Mouse (Mus musculus): ENCODE results near the gene Cherp. TPM values are rescaled to one million over a fixed set of nuclear protein-coding genes. Genes with fewer than 3 reads are reported as not detected.

Cherp gene
- polyA plus RNA-seq, 1 experiment, result 106 TPM

DNA sequence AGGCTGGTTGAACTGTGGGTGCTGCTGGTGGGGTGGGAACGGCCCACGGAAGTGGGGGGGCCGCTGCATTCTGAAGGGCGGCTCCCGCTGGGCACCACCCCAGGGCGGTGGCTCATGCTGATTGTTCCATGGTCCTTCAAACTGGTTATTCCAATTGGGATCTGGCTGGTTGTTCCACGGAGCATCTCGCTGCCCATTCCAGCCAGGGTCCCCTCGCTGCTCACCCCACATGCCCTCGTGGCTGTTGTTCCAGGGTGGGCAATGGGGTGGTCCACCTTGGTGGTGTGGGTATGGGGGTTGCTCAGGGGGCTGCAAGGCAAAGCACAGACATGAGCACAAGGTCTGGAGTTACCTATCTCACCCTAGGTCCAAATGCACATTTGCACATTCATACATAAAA, 10.8 kb downstream of the Cherp start:
- no peak overlapping the region for H3K9ac ChIP-seq (ENCODE audit: low read depth, poor library complexity, severe bottlenecking)
- H3K9me3 ChIP-seq (replicated peaks; ENCODE audit: control insufficient read depth, insufficient read depth, low read length, poor library complexity, severe bottlenecking), result no peaks in the 10 kb centered on the region
- H3K27ac ChIP-seq (ENCODE audit: insufficient read depth, low read length), result no peak overlapping the region
- H3K4me1 ChIP-seq (ENCODE audit: control insufficient read depth, insufficient read depth, low read length), result no peaks in the 10 kb centered on the region
- TF ChIP-seq EP300 (IDR thresholded peaks at IDR 0.05; ENCODE audit: insufficient read depth, low read depth, low read length) (no peak), POLR2A (IDR thresholded peaks at IDR 0.05; ENCODE audit: insufficient read depth, low read length) (no peak), CTCF (IDR thresholded peaks at IDR 0.05; ENCODE audit: low read depth, low read length) (no peak)
- H3K36me3 ChIP-seq (ENCODE audit: control insufficient read depth, insufficient read depth, low read length, poor library complexity, severe bottlenecking), result peaks cover 96% of the 10 kb centered on the region
- no peaks in the 10 kb centered on the region for H3K27me3 ChIP-seq (ENCODE audit: control insufficient read depth, insufficient read depth, low read length, poor library complexity, severe bottlenecking)
- H3K4me3 ChIP-seq (ENCODE audit: low read depth, low read length), result no peak overlapping the region

DNA sequence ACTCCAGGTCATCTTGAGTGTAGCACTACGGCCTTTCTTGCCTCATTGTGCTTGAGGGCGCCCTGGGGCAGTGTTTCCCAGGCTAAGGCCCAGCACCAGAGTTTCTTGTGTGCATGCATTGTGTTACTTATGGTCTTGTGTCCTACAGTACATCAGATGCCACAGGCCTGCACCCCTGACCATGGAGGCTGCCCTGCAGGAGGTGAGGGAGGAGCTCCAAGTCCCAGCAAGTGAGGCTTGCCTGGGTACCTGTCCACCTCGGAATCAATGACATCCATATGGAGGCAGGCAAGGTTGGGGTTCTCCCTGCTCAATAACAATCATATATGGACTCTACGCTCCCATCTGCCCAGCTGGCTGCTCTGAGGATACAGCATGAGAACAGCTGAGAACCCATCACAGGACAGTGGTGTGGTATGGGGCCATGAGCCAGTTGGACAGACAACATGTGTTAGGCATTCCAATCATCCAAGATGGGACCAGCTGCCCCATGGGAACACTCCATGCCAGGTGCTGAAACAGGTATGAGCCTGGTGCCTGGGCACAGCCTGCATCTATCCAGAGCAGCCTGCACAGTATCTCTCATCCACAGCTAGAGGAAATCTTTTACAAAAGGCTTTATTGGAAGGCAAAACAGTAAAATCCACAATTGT, 15.0 kb downstream of the Cherp start:
- Histone ChIP-seq H3K9ac (ENCODE audit: low read depth, poor library complexity, severe bottlenecking) (no peak overlapping the region), H3K9me3 (replicated peaks; ENCODE audit: control insufficient read depth, insufficient read depth, low read length, poor library complexity, severe bottlenecking) (no peaks in the 10 kb centered on the region), H3K36me3 (ENCODE audit: control insufficient read depth, insufficient read depth, low read length, poor library complexity, severe bottlenecking) (peaks cover 60% of the 10 kb centered on the region), H3K4me3 (ENCODE audit: low read depth, low read length) (no peak overlapping the region), H3K4me1 (ENCODE audit: control insufficient read depth, insufficient read depth, low read length) (no peaks in the 10 kb centered on the region), H3K27me3 (ENCODE audit: control insufficient read depth, insufficient read depth, low read length, poor library complexity, severe bottlenecking) (no peaks in the 10 kb centered on the region), H3K27ac (ENCODE audit: insufficient read depth, low read length) (no peak overlapping the region)
- TF ChIP-seq POLR2A (IDR thresholded peaks at IDR 0.05; ENCODE audit: insufficient read depth, low read length) (no peak), CTCF (IDR thresholded peaks at IDR 0.05; ENCODE audit: low read depth, low read length) (no peak), EP300 (IDR thresholded peaks at IDR 0.05; ENCODE audit: insufficient read depth, low read depth, low read length) (no peak)

DNA sequence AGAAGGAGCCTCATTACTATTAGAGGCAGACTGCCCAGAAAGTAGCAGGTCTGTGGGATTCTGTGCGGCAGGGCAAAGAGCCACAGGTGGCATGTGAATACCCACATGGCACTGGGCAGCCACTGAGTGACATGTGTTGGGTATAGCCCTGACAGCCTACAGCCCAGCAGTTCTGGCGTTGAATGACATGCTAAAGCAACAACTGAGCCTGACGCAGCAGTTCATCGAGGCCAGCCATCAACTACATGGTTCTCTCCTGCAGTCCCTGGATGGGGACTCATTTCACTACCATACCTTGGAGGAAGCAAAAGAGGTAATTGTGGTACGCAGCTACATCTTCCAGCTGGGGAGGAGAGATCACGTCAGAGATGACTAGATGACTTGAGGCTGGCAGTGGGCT, 16.6 kb downstream of the Cherp start:
- H3K36me3 ChIP-seq (ENCODE audit: control insufficient read depth, insufficient read depth, low read length, poor library complexity, severe bottlenecking), result peaks cover 47% of the 10 kb centered on the region
- H3K27ac ChIP-seq (ENCODE audit: insufficient read depth, low read length), result no peak overlapping the region
- no peaks in the 10 kb centered on the region for H3K27me3 ChIP-seq (ENCODE audit: control insufficient read depth, insufficient read depth, low read length, poor library complexity, severe bottlenecking)
- TF ChIP-seq EP300 (IDR thresholded peaks at IDR 0.05; ENCODE audit: insufficient read depth, low read depth, low read length) (no peak), CTCF (IDR thresholded peaks at IDR 0.05; ENCODE audit: low read depth, low read length) (no peak), POLR2A (IDR thresholded peaks at IDR 0.05; ENCODE audit: insufficient read depth, low read length) (no peak)
- no peak overlapping the region for H3K9ac ChIP-seq (ENCODE audit: low read depth, poor library complexity, severe bottlenecking)
- H3K9me3 ChIP-seq (replicated peaks; ENCODE audit: control insufficient read depth, insufficient read depth, low read length, poor library complexity, severe bottlenecking), result 0 out of 2 replicates have a peak, but pooled peaks cover 2% of the 10 kb centered on the region
- H3K4me1 ChIP-seq (ENCODE audit: control insufficient read depth, insufficient read depth, low read length), result no peaks in the 10 kb centered on the region
- no peak overlapping the region for H3K4me3 ChIP-seq (ENCODE audit: low read depth, low read length)

DNA sequence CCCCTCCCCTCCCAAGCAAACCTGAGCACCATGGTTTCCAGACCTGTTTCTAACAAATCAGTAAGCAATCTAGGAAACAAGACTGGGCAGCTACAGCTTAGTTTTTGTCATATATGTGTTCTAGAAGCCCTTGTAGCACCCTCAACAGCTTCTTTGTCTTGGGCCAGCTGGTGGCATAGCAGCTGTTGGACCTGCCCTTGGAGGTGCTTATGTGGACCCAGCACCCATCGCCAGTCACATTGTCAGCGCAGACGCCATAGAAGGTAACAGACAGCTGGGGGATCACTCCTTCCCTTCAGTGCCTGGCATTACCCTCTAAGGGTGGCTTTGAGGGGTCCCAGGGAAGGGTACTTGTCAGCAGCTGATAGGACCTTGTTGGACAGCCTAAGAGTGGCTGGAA, 17.2 kb downstream of the Cherp start:
- no peak overlapping the region for H3K9ac ChIP-seq (ENCODE audit: low read depth, poor library complexity, severe bottlenecking)
- no peak for TF ChIP-seq POLR2A (IDR thresholded peaks at IDR 0.05; ENCODE audit: insufficient read depth, low read length)
- TF ChIP-seq CTCF (IDR thresholded peaks at IDR 0.05; ENCODE audit: low read depth, low read length), result no peak
- TF ChIP-seq EP300 (IDR thresholded peaks at IDR 0.05; ENCODE audit: insufficient read depth, low read depth, low read length), result no peak
- no peak overlapping the region for H3K27ac ChIP-seq (ENCODE audit: insufficient read depth, low read length)
- H3K27me3 ChIP-seq (ENCODE audit: control insufficient read depth, insufficient read depth, low read length, poor library complexity, severe bottlenecking), result no peaks in the 10 kb centered on the region
- H3K4me3 ChIP-seq (ENCODE audit: low read depth, low read length), result no peak overlapping the region
- H3K9me3 ChIP-seq (replicated peaks; ENCODE audit: control insufficient read depth, insufficient read depth, low read length, poor library complexity, severe bottlenecking), result 0 out of 2 replicates have a peak, but pooled peaks cover 2% of the 10 kb centered on the region
- no peaks in the 10 kb centered on the region for H3K4me1 ChIP-seq (ENCODE audit: control insufficient read depth, insufficient read depth, low read length)
- peaks cover 41% of the 10 kb centered on the region for H3K36me3 ChIP-seq (ENCODE audit: control insufficient read depth, insufficient read depth, low read length, poor library complexity, severe bottlenecking)

DNA sequence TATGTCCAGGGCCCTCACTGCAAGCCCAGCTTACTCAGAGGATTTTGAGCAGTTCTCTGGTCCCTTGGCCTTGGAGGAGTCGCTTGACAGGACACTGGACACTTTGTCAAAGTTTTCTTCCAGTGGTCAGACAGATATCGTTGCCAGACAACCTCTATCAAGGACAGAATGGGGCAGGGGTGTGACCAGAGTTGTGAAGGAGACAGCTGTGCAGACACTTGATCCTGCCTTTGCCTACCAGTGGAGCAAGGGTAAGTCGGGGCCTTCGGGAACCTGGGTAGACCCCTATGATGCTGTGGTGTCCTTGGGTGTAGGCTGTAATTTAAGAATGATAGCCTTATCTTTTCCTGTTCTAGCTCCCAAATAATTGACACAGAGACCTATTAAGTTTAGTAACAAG, 19.7 kb downstream of the Cherp start:
- no peak overlapping the region for H3K27ac ChIP-seq (ENCODE audit: insufficient read depth, low read length)
- TF ChIP-seq EP300 (IDR thresholded peaks at IDR 0.05; ENCODE audit: insufficient read depth, low read depth, low read length) (no peak), POLR2A (IDR thresholded peaks at IDR 0.05; ENCODE audit: insufficient read depth, low read length) (no peak), CTCF (IDR thresholded peaks at IDR 0.05; ENCODE audit: low read depth, low read length) (no peak)
- H3K27me3 ChIP-seq (ENCODE audit: control insufficient read depth, insufficient read depth, low read length, poor library complexity, severe bottlenecking), result no peaks in the 10 kb centered on the region
- H3K9ac ChIP-seq (ENCODE audit: low read depth, poor library complexity, severe bottlenecking), result no peak overlapping the region
- H3K4me3 ChIP-seq (ENCODE audit: low read depth, low read length), result no peak overlapping the region
- H3K9me3 ChIP-seq (replicated peaks; ENCODE audit: control insufficient read depth, insufficient read depth, low read length, poor library complexity, severe bottlenecking), result 0 out of 2 replicates have a peak, but pooled peaks cover 2% of the 10 kb centered on the region
- no peaks in the 10 kb centered on the region for H3K4me1 ChIP-seq (ENCODE audit: control insufficient read depth, insufficient read depth, low read length)
- peaks cover 20% of the 10 kb centered on the region for H3K36me3 ChIP-seq (ENCODE audit: control insufficient read depth, insufficient read depth, low read length, poor library complexity, severe bottlenecking)

DNA sequence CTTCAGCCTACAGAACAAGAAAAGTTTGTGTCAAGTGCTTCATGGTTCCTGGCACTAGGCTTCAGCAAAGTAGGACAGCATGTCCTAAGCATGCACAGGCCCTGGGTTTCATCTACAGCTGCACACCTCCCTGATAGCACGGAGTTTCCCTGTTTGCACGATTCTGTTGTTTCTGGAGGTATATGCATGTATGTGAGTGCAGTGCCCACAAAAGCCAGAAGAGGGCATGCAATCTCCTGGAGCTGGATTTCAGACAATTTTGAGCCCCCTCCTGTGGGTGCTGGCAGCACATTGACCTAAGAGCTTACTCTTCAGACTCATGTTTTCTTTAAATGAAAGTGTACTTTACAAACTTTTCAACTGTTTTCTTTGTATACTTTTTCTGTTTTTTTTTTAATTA, 21.1 kb downstream of the Cherp start:
- TF ChIP-seq POLR2A (IDR thresholded peaks at IDR 0.05; ENCODE audit: insufficient read depth, low read length), result no peak
- TF ChIP-seq CTCF (IDR thresholded peaks at IDR 0.05; ENCODE audit: low read depth, low read length), result no peak
- TF ChIP-seq EP300 (IDR thresholded peaks at IDR 0.05; ENCODE audit: insufficient read depth, low read depth, low read length), result no peak
- Histone ChIP-seq H3K9ac (ENCODE audit: low read depth, poor library complexity, severe bottlenecking) (no peak overlapping the region), H3K9me3 (replicated peaks; ENCODE audit: control insufficient read depth, insufficient read depth, low read length, poor library complexity, severe bottlenecking) (0 out of 2 replicates have a peak, but pooled peaks cover 2% of the 10 kb centered on the region), H3K36me3 (ENCODE audit: control insufficient read depth, insufficient read depth, low read length, poor library complexity, severe bottlenecking) (peaks cover 10% of the 10 kb centered on the region), H3K27me3 (ENCODE audit: control insufficient read depth, insufficient read depth, low read length, poor library complexity, severe bottlenecking) (no peaks in the 10 kb centered on the region), H3K27ac (ENCODE audit: insufficient read depth, low read length) (no peak overlapping the region), H3K4me1 (ENCODE audit: control insufficient read depth, insufficient read depth, low read length) (no peaks in the 10 kb centered on the region), H3K4me3 (ENCODE audit: low read depth, low read length) (no peak overlapping the region)
